Mouse (Mus musculus) embryonic facial prominence, embryonic 11.5 days (tissue): ENCODE results near the gene Lyzl4. TPM values are rescaled to one million over a fixed set of nuclear protein-coding genes. Genes with fewer than 3 reads are reported as not detected.

Experiments
- ATAC-seq: fragments of 200-750 bp; cut with Nextera tagmentation; replicated peaks from 2 replicates; pipeline ENCODE4 v1.8.0; 2017; ENCODE audit warnings: low read depth; ENCODE audit not compliant: insufficient number of reproducible peaks, low FRiP score, low TSS enrichment
- DNase-seq: peaks from one replicate; pipeline ENCODE4 v3.0.0-alpha.2; 2015; ENCODE audit warnings: low spot score
- H3K27ac ChIP-seq: fragments of 300-500 bp; sonication (generic); replicated peaks from 2 replicates; pipeline ENCODE4 v1.5.1; 2014; ENCODE audit warnings: mild to moderate bottlenecking, low read depth, low read length, control low read depth
- H3K27me3 ChIP-seq: fragments of 300-500 bp; sonication (generic); 2 replicates; pipeline ENCODE4 v1.6.1; 2014; ENCODE audit warnings: mild to moderate bottlenecking, low read length, moderate library complexity, mixed read lengths; ENCODE audit not compliant: control insufficient read depth, insufficient read depth
- H3K36me3 ChIP-seq: fragments of 300-500 bp; sonication (generic); replicated peaks from 2 replicates; pipeline ENCODE4 v1.6.1; 2014; ENCODE audit warnings: low read depth, mild to moderate bottlenecking, low read length, moderate library complexity, mixed read lengths; ENCODE audit not compliant: control insufficient read depth, insufficient read depth
- H3K4me1 ChIP-seq: fragments of 300-500 bp; sonication (generic); 2 replicates; pipeline ENCODE4 v1.6.1; 2014; ENCODE audit warnings: low read length, mixed read lengths; ENCODE audit not compliant: control insufficient read depth, insufficient read depth
- H3K4me2 ChIP-seq: fragments of 300-500 bp; sonication (generic); 2 replicates; pipeline ENCODE4 v1.6.1; 2014; ENCODE audit warnings: low read depth, mild to moderate bottlenecking, control low read depth, low read length, moderate library complexity
- H3K4me3 ChIP-seq: fragments of 300-500 bp; sonication (generic); 2 replicates; pipeline ENCODE4 v1.5.1; 2014; ENCODE audit warnings: low read depth, low read length, control low read depth
- H3K9ac ChIP-seq: fragments of 300-500 bp; sonication (generic); replicated peaks from 2 replicates; pipeline ENCODE4 v1.6.1; 2014; ENCODE audit warnings: mild to moderate bottlenecking, control low read depth, low read length
- H3K9me3 ChIP-seq: fragments of 300-500 bp; sonication (generic); replicated peaks from 2 replicates; pipeline ENCODE4 v1.6.1; 2016; ENCODE audit warnings: mild to moderate bottlenecking, low read length, inconsistent platforms, mixed read lengths; ENCODE audit not compliant: control insufficient read depth
- WGBS: fragments of 180-500 bp; shearing (Covaris S2); extraction: QIAGEN DNeasy Blood & Tissue Kit; methylation state at CpG from one replicate; pipeline ENCODE4 v1.1.7; 2014; 5-methylcytosine and 5-hydroxymethylcytosine counted together
- polyA plus RNA-seq: library from polyadenylated mRNA; unstranded; fragments of >200 nt; fragmentation: Nextera tagmentation; extraction: Ambion mirVana; gene quantifications from 2 replicates; pipeline ENCODE4 v1.2.1, GENCODE M21; 2014

The Lyzl4 gene
- polyA plus RNA-seq, 1 experiment from 2014 or later = not detected

DNA sequence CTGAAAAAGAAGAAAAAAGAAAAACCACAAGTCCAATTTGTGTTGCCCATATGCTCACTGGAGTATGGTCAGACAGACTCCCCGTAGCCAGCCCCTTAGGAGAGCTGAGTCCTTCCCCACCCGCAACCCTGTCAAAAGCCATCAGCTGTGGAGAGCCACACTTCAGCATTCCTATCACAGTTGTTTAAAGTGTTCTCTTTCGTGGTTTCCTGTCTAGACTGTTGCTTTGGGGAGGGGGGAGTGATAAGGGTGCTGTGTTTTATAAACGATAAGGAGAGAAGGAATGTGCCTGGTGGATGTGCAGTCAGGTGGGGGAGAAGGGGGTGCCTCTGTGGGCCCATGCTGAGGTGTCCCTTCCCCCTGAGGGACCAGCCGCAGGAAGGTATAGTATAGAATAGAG is 28.7 kb downstream of the Lyzl4 start:
- Histone ChIP-seq H3K4me1 (no peaks in the 10 kb centered on the region), H3K9ac (no peak overlapping the region), H3K27ac (no peak overlapping the region), H3K36me3 (no peaks in the 10 kb centered on the region), H3K27me3 (no peaks in the 10 kb centered on the region), H3K4me3 (no peak overlapping the region), H3K9me3 (no peaks in the 10 kb centered on the region), H3K4me2 (no peak overlapping the region)
- 53% methylated on average over 5 of the region's 5 CpGs for WGBS
- DNase-seq (no peak), ATAC-seq (no peak)

- no peaks in the 10 kb centered on the region for H3K27me3 ChIP-seq
- 76% methylated on average over 6 of the region's 6 CpGs for WGBS
- H3K9me3 ChIP-seq = no peaks in the 10 kb centered on the region
- no peak overlapping the region for H3K9ac ChIP-seq
- H3K36me3 ChIP-seq = no peaks in the 10 kb centered on the region
- H3K4me3 ChIP-seq = no peak overlapping the region
- H3K4me2 ChIP-seq = no peak overlapping the region
- no peak for DNase-seq
- H3K4me1 ChIP-seq = no peaks in the 10 kb centered on the region
- H3K27ac ChIP-seq = no peak overlapping the region
- ATAC-seq = no peak
These were observed 32.5 kb downstream of the Lyzl4 start for GRCm38 (mm10) chr9:121609381-121609780.

DNA sequence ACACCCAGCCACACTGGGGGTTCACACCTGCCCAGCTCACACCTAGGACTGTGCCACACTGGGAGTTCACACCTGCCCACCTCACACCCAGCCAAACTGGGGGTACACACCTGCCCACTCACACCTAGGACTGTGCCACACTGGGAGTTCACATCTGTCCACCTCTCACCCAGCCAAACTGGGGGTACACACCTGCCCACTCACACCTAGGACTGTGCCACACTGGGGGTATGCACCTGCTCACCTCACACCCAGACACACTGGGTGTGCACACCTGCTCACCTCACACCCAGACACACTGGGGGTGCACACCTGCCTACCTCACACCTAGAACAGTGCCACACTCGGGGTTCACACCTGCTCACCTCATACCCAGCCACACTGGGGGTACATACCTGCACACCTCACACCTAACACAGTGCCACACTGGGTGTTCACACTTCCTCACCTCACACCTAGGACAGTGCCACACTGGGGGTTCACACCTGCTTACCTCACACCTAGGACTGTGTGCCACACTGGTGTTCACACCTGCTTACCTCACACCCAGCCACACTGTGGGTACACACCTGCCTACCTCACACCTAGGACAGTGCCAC is 35.3 kb downstream of the Lyzl4 start:
- no peaks in the 10 kb centered on the region for H3K27me3 ChIP-seq
- H3K27ac ChIP-seq = no peak overlapping the region
- no peak overlapping the region for H3K4me2 ChIP-seq
- WGBS = 75% methylated on average over 1 of the region's 1 CpGs
- H3K36me3 ChIP-seq = no peaks in the 10 kb centered on the region
- no peaks in the 10 kb centered on the region for H3K9me3 ChIP-seq
- no peak overlapping the region for H3K4me3 ChIP-seq
- no peaks in the 10 kb centered on the region for H3K4me1 ChIP-seq
- DNase-seq = no peak
- 0 out of 2 replicates have a peak, but pooled peaks have one; percentile 45 for ATAC-seq
- H3K9ac ChIP-seq = no peak overlapping the region

GRCm38 (mm10) chr9:121605414-121606278 is 36.2 kb downstream of the Lyzl4 start:
- no peaks in the 10 kb centered on the region for H3K27me3 ChIP-seq
- H3K27ac ChIP-seq = no peak overlapping the region
- no peak overlapping the region for H3K4me2 ChIP-seq
- no peaks in the 10 kb centered on the region for H3K36me3 ChIP-seq
- DNase-seq (peak; percentile 90), ATAC-seq (peak; percentile 63; the same call in 1 of the 2 replicates)
- H3K4me1 ChIP-seq = no peaks in the 10 kb centered on the region; the same call in 1 of the 2 replicates
- H3K4me3 ChIP-seq = no peak overlapping the region
- H3K9ac ChIP-seq = no peak overlapping the region
- H3K9me3 ChIP-seq = no peaks in the 10 kb centered on the region
- 55% methylated on average over 12 of the region's 12 CpGs for WGBS

DNA sequence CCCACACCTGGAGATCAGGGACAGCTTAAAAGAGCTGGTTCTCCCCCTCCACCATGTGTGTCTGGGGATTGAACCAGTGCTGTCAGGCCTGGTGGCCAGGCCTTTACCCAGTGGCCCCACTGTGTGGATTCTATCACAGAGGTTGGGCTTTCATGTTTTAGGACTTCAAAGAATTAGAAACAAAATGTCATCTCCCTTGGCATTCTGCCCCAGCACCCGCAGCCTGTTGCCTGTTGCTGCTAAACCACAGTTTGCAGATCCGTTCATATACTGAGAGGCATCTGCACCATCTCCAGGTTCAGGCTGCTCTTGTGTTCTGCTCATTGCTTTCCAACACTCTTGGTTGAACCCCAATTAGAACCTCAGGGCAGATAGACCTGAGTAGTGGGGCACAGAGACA is 39.5 kb downstream of the Lyzl4 start:
- ATAC-seq (no peak), DNase-seq (no peak)
- no peaks in the 10 kb centered on the region for H3K27me3 ChIP-seq
- no peaks in the 10 kb centered on the region; the same call in 1 of the 2 replicates for H3K4me1 ChIP-seq
- WGBS = 87% methylated on average over 2 of the region's 2 CpGs
- H3K4me3 ChIP-seq = no peak overlapping the region
- no peak overlapping the region for H3K27ac ChIP-seq
- H3K9me3 ChIP-seq = no peaks in the 10 kb centered on the region
- H3K36me3 ChIP-seq = no peaks in the 10 kb centered on the region
- H3K4me2 ChIP-seq = no peak overlapping the region
- no peak overlapping the region for H3K9ac ChIP-seq

DNA sequence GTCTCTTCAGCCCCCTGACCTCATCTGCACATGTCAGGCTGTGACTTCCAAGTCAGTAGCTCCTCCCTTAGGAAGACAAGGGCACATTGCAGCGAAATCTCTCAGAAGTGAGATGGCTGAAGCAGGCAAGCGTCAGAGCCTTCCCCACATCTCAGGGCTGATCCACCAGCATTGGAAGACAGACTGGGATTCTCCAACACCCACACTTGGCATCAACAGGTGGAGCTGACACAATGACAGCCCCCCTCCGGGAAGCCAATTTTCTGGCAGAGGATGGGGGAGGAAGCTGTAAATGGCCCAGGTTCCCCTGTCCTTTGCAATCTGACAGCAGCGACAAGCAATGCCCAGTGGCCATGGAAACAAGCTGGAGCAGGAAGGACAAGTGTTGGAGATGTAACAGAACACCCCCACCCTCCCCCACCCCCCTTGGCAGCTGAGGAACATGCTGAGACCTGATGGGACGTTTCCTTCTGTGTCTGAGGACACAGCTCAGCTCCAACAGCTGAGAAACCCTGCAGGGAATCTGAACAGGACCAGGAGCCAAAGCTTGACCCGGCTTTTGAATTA is 41.0 kb downstream of the Lyzl4 start:
- peak; percentile 50 for DNase-seq
- 35% methylated on average over 6 of the region's 6 CpGs for WGBS
- Histone ChIP-seq H3K9me3 (no peaks in the 10 kb centered on the region), H3K9ac (no peak overlapping the region), H3K27ac (no peak overlapping the region), H3K36me3 (no peaks in the 10 kb centered on the region), H3K27me3 (no peaks in the 10 kb centered on the region), H3K4me3 (no peak overlapping the region), H3K4me2 (no peak overlapping the region), H3K4me1 (no peaks in the 10 kb centered on the region; the same call in 1 of the 2 replicates)
- ATAC-seq = no peak

DNA sequence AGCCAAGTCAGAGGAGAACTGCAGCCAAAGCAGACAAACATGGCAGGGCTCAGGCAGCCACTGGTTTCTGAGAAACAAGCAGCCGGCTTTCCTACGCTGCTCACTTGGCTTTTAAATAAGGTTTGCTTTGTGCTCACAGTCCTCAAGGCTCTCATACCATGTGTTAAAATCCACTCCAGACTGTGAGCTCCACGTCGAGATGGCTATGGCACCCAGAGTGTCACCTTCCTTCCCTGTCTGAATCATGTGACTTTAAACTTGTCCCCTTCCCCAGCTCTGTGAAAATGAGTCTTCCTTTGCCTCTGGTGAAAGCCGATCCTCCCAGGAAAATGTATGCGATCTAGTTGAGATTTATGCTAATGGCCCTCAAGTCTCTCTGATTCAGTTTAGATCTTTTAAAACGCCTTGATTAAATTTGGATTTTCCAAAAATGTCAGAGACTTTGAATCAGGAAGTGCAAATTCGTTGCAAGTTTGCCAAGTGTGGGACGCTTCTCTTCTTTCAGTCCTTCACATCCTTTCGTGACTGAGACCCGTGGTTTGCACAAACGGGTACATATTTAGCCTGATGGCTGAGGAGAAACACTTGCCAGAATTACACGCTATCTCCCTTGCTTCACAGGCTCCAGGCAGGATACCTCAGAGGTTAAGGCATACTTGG is 41.6 kb downstream of the Lyzl4 start:
- DNase-seq (peak; percentile 16), ATAC-seq (no peak)
- Histone ChIP-seq H3K27me3 (no peaks in the 10 kb centered on the region), H3K4me3 (no peak overlapping the region), H3K9me3 (no peaks in the 10 kb centered on the region), H3K36me3 (no peaks in the 10 kb centered on the region), H3K27ac (no peak overlapping the region), H3K4me1 (no peaks in the 10 kb centered on the region; the same call in 1 of the 2 replicates), H3K9ac (no peak overlapping the region), H3K4me2 (no peak overlapping the region)
- 54% methylated on average over 13 of the region's 13 CpGs for WGBS
